Mouse (Mus musculus): ENCODE data around the gene Brd2.

Gene Brd2

GRCm38 (mm10) chr17:34109806-34110195, 12.6 kb downstream of the Brd2 start:
- peak; percentile 17 for DNase-seq

GRCm38 (mm10) chr17:34109038-34109805, 13.2 kb downstream of the Brd2 start:
- DNase-seq: peak; percentile 23

- DNase-seq: no peak
Measured at GRCm38 (mm10) chr17:34108460-34108859, 14.0 kb downstream of the Brd2 start.

GRCm38 (mm10) chr17:34107109-34107867, 15.1 kb downstream of the Brd2 start:
- no peak for DNase-seq

- no peak for DNase-seq
Measured at GRCm38 (mm10) chr17:34106555-34106954, 15.9 kb downstream of the Brd2 start.

GRCm38 (mm10) chr17:34104804-34105203, 17.6 kb downstream of the Brd2 start:
- DNase-seq: no peak

- no peak for DNase-seq
Measured at GRCm38 (mm10) chr17:34102831-34103230, 19.6 kb downstream of the Brd2 start.

GRCm38 (mm10) chr17:34101604-34102032, 20.8 kb downstream of the Brd2 start:
- DNase-seq: peak; percentile 92

- no peak for DNase-seq
Measured at GRCm38 (mm10) chr17:34101185-34101584, 21.2 kb downstream of the Brd2 start.

- DNase-seq: no peak
Measured at GRCm38 (mm10) chr17:34099531-34099930, 22.9 kb downstream of the Brd2 start.

- DNase-seq: no peak
Measured at GRCm38 (mm10) chr17:34098709-34099479, 23.5 kb downstream of the Brd2 start.

GRCm38 (mm10) chr17:34097272-34097671, 25.2 kb downstream of the Brd2 start:
- DNase-seq: no peak

- DNase-seq: no peak
Measured at GRCm38 (mm10) chr17:34096497-34097010, 25.9 kb downstream of the Brd2 start.

- no peak for DNase-seq
Measured at GRCm38 (mm10) chr17:34094283-34095035, 28.0 kb downstream of the Brd2 start.

- DNase-seq: no peak
Measured at GRCm38 (mm10) chr17:34093199-34093874, 29.1 kb downstream of the Brd2 start.

GRCm38 (mm10) chr17:34092197-34092875, 30.1 kb downstream of the Brd2 start, which contains the start of gene H2-Oa:
H2-Oa (plus strand) TSS chr17:34092340.
- DNase-seq: no peak

- DNase-seq: no peak
Measured at GRCm38 (mm10) chr17:34090923-34091322, 31.5 kb downstream of the Brd2 start.

GRCm38 (mm10) chr17:34088124-34088523, 34.3 kb downstream of the Brd2 start:
- no peak for DNase-seq

GRCm38 (mm10) chr17:34087386-34087785, 35.0 kb downstream of the Brd2 start:
- DNase-seq: no peak

- DNase-seq: no peak
Measured at GRCm38 (mm10) chr17:34083104-34083503, 39.3 kb downstream of the Brd2 start.

- DNase-seq: peak; percentile 38
Measured at GRCm38 (mm10) chr17:34079621-34080020, 42.8 kb downstream of the Brd2 start.

Data from cerebellum, adult 9-10 months (tissue).